Mouse (Mus musculus) kidney, embryonic 15.5 days (tissue): ENCODE data around the gene Irf2bp2. TPM values are rescaled to one million over a fixed set of nuclear protein-coding genes. Genes with fewer than 3 reads are reported as not detected.

Source experiments
- ATAC-seq: fragments of 200-750 bp; cut with Nextera tagmentation; replicated peaks from 2 replicates; pipeline ENCODE4 v1.8.0; 2017; ENCODE audit warnings: moderate TSS enrichment; ENCODE audit not compliant: low FRiP score
- H3K27ac ChIP-seq: fragments of 300-500 bp; sonication (generic); 2 replicates; pipeline ENCODE4 v1.5.1; 2015; ENCODE audit warnings: mild to moderate bottlenecking, inconsistent platforms
- H3K27me3 ChIP-seq: fragments of 300-500 bp; sonication (generic); 2 replicates; pipeline ENCODE4 v1.6.1; 2015; ENCODE audit warnings: inconsistent platforms
- H3K36me3 ChIP-seq: fragments of 300-500 bp; sonication (generic); 2 replicates; pipeline ENCODE4 v1.6.1; 2015; ENCODE audit warnings: inconsistent platforms
- H3K4me1 ChIP-seq: fragments of 300-500 bp; sonication (generic); 2 replicates; pipeline ENCODE4 v1.6.1; 2015; ENCODE audit warnings: inconsistent platforms
- H3K4me2 ChIP-seq: fragments of 300-500 bp; sonication (generic); 2 replicates; pipeline ENCODE4 v1.6.1; 2015; ENCODE audit warnings: moderate library complexity, mild to moderate bottlenecking, inconsistent platforms
- H3K4me3 ChIP-seq: fragments of 300-500 bp; sonication (generic); replicated peaks from 2 replicates; pipeline ENCODE4 v1.5.1; 2015; ENCODE audit warnings: mild to moderate bottlenecking, inconsistent platforms
- H3K9ac ChIP-seq: fragments of 300-500 bp; sonication (generic); 2 replicates; pipeline ENCODE4 v1.6.1; 2015; ENCODE audit warnings: mild to moderate bottlenecking, inconsistent platforms
- H3K9me3 ChIP-seq: fragments of 300-500 bp; sonication (generic); replicated peaks from 2 replicates; pipeline ENCODE4 v1.6.1; 2016; ENCODE audit warnings: inconsistent platforms
- WGBS: fragments of 180-500 bp; shearing (Covaris S2); methylation state at CpG from one replicate; pipeline ENCODE4 v1.1.7; 2015; ENCODE audit warnings: mixed read lengths; 5-methylcytosine and 5-hydroxymethylcytosine counted together
- polyA plus RNA-seq: library from polyadenylated mRNA; unstranded; fragments of >200 nt; fragmentation: Nextera tagmentation; extraction: Ambion mirVana; gene quantifications from 2 replicates; pipeline ENCODE4 v1.2.1, GENCODE M21; 2015

Irf2bp2 gene
- polyA plus RNA-seq, 1 experiment from 2014 or later: 13.3 TPM

DNA sequence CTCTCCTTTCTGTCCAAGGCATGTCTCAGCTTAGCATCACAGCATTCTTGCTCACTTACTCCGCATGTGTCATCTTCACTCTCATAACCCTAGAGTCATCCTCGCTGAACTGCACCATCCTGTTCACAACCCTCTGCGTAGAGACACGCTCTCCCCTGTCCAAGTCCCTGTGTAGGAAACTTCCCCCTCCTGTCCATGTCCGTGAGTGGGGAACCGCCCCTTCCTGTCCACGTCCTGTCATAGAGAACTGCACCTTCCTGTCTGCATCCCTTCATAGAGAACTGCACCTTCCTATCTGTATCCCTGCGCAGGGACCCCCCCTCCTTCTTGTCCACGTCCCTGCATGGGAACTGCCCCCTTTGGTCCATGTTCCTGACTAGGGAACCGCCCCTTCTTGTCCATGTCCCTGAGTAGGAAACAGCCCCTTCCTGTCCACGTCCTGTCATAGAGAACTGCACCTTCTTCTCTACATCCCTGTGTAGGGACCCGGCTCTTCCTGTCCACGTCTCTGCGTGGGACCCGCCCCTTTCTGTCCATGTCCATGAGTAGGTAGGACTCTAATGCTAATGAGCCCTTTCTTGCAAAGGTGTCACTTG, 22.6 kb downstream of the Irf2bp2 start:
- no peaks in the 10 kb centered on the region for H3K9me3 ChIP-seq
- H3K36me3 ChIP-seq: no peaks in the 10 kb centered on the region
- H3K4me1 ChIP-seq: peaks cover 24% of the 10 kb centered on the region
- no peak for ATAC-seq
- H3K27me3 ChIP-seq: no peaks in the 10 kb centered on the region
- H3K27ac ChIP-seq: no peak overlapping the region
- no peak overlapping the region for H3K4me3 ChIP-seq
- no peak overlapping the region for H3K9ac ChIP-seq
- WGBS: 77% methylated on average over 15 of the region's 15 CpGs
- no peak overlapping the region for H3K4me2 ChIP-seq

DNA sequence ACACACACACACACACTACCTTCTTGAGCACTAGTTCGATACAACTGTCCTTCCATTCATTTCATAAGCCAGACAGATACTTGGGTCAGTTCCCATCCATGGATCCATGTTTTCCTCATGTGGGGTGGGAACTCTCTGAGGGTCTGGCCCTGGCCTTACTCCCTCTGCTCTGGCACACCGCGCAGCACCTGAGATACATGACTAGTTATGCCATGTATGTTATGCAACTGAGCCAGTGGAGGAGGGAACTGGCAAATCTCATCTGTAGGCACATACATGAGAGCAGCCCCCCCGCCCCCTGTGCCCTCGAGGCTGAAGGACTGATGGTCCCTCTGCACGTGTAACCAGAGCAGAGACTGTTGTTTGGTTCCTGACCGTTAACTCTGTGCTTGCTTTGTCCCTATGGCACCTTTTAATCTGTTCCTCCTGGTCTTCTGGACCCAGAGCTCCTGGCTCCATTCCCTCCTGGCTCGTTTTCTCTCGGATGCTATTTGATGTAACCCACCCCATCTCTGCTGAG, 23.2 kb downstream of the Irf2bp2 start:
- peaks cover 30% of the 10 kb centered on the region for H3K4me1 ChIP-seq
- H3K27ac ChIP-seq: no peak overlapping the region
- H3K4me3 ChIP-seq: no peak overlapping the region
- H3K4me2 ChIP-seq: no peak overlapping the region
- no peak for ATAC-seq
- no peaks in the 10 kb centered on the region for H3K9me3 ChIP-seq
- H3K27me3 ChIP-seq: no peaks in the 10 kb centered on the region
- WGBS: 54% methylated on average over 9 of the region's 9 CpGs
- no peaks in the 10 kb centered on the region for H3K36me3 ChIP-seq
- no peak overlapping the region for H3K9ac ChIP-seq

DNA sequence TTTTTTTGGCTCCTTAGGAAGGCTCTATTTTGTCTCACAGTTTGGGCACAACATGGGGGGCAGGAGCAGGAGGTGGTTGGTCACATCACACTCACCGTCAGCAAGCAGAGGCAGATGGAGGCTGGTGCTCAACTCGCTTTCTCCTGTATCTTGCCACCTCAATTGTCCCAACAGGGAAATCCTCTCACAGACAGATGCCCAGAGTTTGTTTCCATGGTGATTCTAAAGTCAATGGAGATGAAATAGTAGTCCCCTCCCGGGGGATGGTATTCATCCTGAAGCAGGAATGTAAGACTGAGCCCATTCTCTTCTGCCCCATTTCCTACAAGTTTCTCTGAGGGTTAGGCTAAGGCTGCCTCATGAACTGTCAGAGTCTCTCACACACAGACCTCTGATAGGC, 23.7 kb downstream of the Irf2bp2 start:
- ATAC-seq: no peak
- Histone ChIP-seq H3K4me2 (no peak overlapping the region), H3K4me1 (peaks cover 31% of the 10 kb centered on the region), H3K36me3 (no peaks in the 10 kb centered on the region), H3K4me3 (no peak overlapping the region), H3K9me3 (no peaks in the 10 kb centered on the region), H3K27me3 (no peaks in the 10 kb centered on the region), H3K27ac (no peak overlapping the region), H3K9ac (no peak overlapping the region)
- 80% methylated on average over 3 of the region's 3 CpGs for WGBS

DNA sequence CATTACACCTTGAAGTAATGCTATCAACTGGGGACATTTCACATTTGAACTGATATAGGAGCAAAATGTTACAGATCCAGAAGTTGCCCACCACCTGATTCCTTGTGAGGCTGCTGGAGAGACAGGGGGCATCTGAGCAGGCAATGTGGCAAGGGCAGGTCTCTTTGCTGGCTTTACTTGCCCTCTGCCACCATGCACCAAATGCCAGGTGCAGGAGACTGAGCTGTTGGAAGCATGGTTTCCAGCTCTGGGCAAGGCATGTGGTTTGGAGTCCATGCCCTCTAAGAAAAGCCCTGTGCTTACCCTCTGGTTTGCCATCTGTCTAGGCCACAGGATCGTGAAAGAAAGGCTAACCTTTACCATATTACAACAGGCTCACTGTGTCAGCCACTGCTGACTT, 24.1 kb downstream of the Irf2bp2 start:
- H3K27me3 ChIP-seq: no peaks in the 10 kb centered on the region
- no peak overlapping the region for H3K4me2 ChIP-seq
- H3K9me3 ChIP-seq: no peaks in the 10 kb centered on the region
- no peak overlapping the region for H3K27ac ChIP-seq
- no peak for ATAC-seq
- no peaks in the 10 kb centered on the region for H3K36me3 ChIP-seq
- no peak overlapping the region for H3K9ac ChIP-seq
- WGBS: 90% methylated on average over 1 of the region's 1 CpGs
- no peak overlapping the region for H3K4me3 ChIP-seq
- peaks cover 31% of the 10 kb centered on the region for H3K4me1 ChIP-seq

DNA sequence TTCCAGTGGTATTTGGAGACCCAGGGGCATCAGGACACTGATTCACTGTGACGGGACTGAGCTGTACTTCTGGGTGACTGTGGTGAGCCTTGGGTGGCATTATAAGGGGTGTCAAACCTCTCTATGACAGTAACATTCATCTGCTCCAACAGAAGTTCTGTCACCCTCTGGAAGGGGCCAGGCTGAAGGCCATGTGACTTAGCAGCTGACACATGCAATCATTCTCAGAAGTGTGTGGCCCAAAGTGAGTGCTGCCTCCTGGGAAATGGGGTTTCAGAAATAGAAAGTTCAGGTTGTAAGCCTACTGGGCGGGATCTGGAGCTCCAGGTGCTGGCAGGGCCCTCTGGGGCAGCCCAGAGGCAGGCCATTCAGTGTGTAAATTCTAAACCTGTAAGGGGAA, 26.1 kb downstream of the Irf2bp2 start:
- Histone ChIP-seq H3K4me3 (no peak overlapping the region), H3K4me1 (peaks cover 31% of the 10 kb centered on the region), H3K27me3 (no peaks in the 10 kb centered on the region), H3K4me2 (no peak overlapping the region), H3K9ac (no peak overlapping the region), H3K27ac (peak overlapping the region; percentile 89), H3K9me3 (no peaks in the 10 kb centered on the region), H3K36me3 (no peaks in the 10 kb centered on the region)
- WGBS: 52% methylated on average over 2 of the region's 2 CpGs
- ATAC-seq: no peak

DNA sequence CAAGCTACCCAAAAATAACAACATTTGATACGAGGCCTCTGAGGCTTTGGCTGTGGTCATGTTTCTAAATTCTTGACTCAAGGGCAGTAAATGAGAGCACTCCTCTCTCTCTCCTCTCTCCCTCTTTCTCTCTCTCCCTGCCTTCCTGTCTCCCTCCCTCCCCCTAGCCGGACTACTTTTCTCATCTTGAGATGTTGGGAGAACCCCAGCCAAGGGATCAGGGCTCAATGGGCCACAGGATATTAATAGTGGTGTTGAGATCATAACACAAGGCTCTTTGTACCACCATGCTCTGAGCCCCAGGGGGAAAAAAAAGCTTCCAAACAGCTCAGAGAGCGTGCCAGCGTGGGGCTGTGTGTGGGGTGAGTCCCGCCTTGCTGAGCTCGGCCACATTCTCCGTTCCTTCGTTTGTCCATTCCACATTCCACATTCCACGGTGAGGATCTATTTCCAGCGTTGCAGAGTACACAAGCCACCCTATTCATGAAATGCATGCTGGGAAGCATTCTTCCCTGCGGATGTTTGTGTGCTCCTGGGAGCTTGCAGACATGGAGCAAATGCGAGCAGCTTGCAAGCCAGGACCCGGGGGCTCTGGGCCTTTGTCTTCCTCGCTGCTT, 27.2 kb downstream of the Irf2bp2 start:
- no peak overlapping the region for H3K4me3 ChIP-seq
- H3K27ac ChIP-seq: peak overlapping the region; percentile 89
- no peaks in the 10 kb centered on the region for H3K27me3 ChIP-seq
- H3K9me3 ChIP-seq: no peaks in the 10 kb centered on the region
- H3K36me3 ChIP-seq: no peaks in the 10 kb centered on the region
- 5% methylated on average over 14 of the region's 14 CpGs for WGBS
- no peak overlapping the region for H3K9ac ChIP-seq
- ATAC-seq: peak; percentile 75
- H3K4me2 ChIP-seq: peak overlapping the region; percentile 32
- H3K4me1 ChIP-seq: peaks cover 31% of the 10 kb centered on the region

DNA sequence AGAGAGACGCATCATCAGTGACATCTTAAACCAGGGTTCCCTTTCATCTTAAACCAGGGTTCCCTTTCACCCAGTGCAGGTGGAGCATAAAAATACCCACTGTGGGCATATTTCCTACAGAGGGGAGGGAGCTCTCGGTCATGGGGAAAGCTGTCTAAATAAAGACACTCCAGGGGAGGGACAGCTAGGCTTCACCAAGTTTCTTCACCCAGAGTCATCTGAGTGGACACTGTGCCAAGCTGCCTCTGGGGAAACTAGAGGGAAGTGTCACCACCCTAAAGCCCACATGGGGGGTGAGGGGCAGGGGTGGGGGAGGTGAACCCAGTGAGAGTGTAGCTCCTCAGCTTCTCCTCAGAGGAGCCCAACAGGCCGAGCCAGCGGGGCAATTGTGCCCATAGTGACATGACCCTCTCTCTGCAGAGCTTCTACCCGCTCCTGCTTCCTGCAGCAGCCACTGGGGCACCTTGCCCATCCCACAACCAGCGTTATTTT, 27.8 kb downstream of the Irf2bp2 start:
- peak; percentile 27 for ATAC-seq

DNA sequence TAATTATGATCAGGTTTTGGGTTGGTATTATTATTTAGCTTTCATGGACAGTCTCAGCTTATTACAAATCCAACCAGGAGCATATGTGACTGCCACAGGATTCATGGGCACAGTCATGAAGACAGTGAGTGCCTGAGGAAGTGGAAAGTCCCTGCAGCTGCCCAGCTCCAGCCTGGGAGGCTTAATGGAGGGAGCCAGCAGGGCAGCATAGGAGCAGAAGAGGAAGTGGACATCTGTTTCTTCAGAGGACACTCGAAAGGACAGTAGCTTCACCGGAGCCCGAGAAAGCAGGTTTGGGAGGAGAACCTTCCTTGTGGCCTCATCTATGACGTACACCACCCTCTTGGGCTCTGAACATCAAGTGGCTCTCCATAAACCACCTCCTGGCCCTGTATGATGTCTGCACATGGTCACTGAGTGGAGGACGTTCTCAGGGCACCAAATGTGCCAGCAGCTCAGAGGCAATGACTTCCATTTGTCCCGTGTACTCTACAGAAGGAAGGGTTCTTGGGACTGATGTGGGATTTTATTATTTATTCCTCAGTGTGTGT, 28.5 kb downstream of the Irf2bp2 start:
- no peak overlapping the region for H3K4me2 ChIP-seq
- H3K9ac ChIP-seq: no peak overlapping the region
- no peaks in the 10 kb centered on the region for H3K27me3 ChIP-seq
- no peak overlapping the region for H3K4me3 ChIP-seq
- no peaks in the 10 kb centered on the region for H3K9me3 ChIP-seq
- WGBS: 74% methylated on average over 6 of the region's 6 CpGs
- H3K4me1 ChIP-seq: peaks cover 27% of the 10 kb centered on the region
- no peak for ATAC-seq
- H3K36me3 ChIP-seq: no peaks in the 10 kb centered on the region
- 0 out of 2 replicates have a peak overlapping the region, but pooled peaks have one; percentile 89 for H3K27ac ChIP-seq

More for the DNA sequence above, 27.8 kb downstream of the Irf2bp2 start:
- H3K9ac ChIP-seq: no peak overlapping the region
- peaks cover 27% of the 10 kb centered on the region for H3K4me1 ChIP-seq
- 34% methylated on average over 6 of the region's 6 CpGs for WGBS
- H3K27me3 ChIP-seq: no peaks in the 10 kb centered on the region
- H3K9me3 ChIP-seq: no peaks in the 10 kb centered on the region
- H3K27ac ChIP-seq: peak overlapping the region; percentile 89
- H3K4me3 ChIP-seq: no peak overlapping the region
- 0 out of 2 replicates have a peak overlapping the region, but pooled peaks have one; percentile 32 for H3K4me2 ChIP-seq
- H3K36me3 ChIP-seq: no peaks in the 10 kb centered on the region

DNA sequence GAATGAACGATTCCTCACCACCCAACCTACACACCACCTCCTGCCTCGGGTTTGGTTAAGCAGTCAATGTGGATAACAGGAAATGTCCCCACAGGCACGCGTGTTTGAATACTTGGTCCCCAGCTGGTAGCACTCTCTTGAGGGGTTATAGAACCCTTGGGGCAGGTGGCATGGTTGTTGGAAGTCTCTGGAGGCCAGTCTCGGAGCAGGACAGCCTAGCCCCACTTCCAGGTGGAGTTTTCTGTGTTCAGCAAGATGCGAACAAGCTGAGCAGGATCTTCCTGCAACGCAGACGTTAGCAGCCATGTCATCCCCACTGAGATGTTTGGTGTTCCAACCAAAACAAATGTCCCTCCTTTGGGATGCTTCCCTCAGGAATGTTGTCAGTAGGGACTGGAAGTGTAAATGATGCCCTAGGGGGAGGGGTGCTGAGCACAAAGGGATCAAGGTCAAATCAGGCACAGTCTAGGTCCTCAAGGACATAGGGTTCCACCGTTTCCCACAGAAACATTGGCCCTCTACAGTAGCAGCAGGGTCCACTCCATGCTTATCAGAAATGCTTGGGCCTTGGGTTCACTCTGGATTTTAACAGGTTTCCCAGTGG, 29.1 kb downstream of the Irf2bp2 start:
- no peak overlapping the region for H3K9ac ChIP-seq
- 78% methylated on average over 9 of the region's 9 CpGs for WGBS
- no peak overlapping the region for H3K27ac ChIP-seq
- H3K9me3 ChIP-seq: no peaks in the 10 kb centered on the region
- H3K27me3 ChIP-seq: no peaks in the 10 kb centered on the region
- peaks cover 27% of the 10 kb centered on the region for H3K4me1 ChIP-seq
- H3K4me2 ChIP-seq: no peak overlapping the region
- no peaks in the 10 kb centered on the region for H3K36me3 ChIP-seq
- no peak for ATAC-seq
- no peak overlapping the region for H3K4me3 ChIP-seq

DNA sequence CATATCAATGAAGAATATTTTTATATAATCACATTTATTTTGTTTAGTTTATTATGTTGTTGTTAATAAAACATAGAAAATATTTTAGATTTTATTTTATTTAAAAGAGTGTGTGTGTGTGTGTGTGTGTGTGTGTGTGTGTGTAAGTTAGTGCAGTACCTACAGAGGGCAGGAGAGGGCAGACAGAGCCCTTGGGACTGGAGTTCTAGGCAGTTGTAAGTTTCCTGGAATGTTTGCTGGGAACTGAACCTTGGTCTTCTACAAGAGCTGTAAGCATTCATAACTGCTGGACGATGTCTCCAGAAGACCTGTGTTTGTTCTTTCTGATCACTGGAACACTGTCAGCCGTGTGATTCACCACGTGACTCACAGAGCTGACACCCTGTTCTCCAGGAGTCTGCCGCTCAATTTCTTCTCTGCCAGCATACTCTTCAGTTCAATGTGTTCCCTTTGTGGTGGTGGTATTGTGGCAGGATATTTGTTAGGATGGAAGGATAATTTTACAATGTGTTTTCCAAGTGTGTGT, 32.4 kb downstream of the Irf2bp2 start:
- no peak for ATAC-seq
- Histone ChIP-seq H3K27ac (no peak overlapping the region), H3K9me3 (no peaks in the 10 kb centered on the region), H3K27me3 (no peaks in the 10 kb centered on the region), H3K36me3 (no peaks in the 10 kb centered on the region), H3K9ac (no peak overlapping the region), H3K4me3 (no peak overlapping the region), H3K4me2 (no peak overlapping the region), H3K4me1 (peaks cover 14% of the 10 kb centered on the region)
- 94% methylated on average over 4 of the region's 4 CpGs for WGBS

DNA sequence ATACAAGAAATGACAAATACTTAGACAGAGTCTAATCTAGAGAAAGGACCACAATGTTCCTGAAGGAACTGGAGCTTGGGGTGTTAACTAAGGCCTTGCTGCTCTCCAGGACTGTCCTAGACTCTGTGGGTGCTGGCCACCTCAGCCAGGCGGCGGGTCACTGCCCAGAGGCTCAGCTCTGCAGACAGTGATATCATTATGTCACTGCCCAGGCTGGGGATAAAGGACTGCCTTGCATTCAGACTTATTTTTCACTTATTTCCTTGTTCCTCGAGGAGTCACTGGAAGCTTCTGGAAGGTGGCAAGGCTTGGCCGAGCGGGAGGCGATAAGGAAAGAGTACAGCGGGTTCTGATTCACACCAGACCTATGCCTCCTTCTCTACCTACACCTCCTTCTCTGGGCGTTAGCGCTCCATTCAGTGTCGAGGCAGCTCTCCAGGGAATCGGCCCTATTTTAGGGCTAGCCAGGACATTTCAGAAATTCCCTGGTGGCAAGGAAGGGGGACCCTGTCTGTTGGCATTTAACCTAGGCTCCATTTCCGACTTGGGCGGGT, 35.3 kb downstream of the Irf2bp2 start:
- Histone ChIP-seq H3K27ac (no peak overlapping the region), H3K9me3 (no peaks in the 10 kb centered on the region), H3K4me3 (no peak overlapping the region), H3K36me3 (no peaks in the 10 kb centered on the region), H3K4me2 (no peak overlapping the region), H3K27me3 (no peaks in the 10 kb centered on the region), H3K9ac (no peak overlapping the region), H3K4me1 (peaks cover 5% of the 10 kb centered on the region; the same call in 1 of the 2 replicates)
- no peak for ATAC-seq
- 88% methylated on average over 13 of the region's 13 CpGs for WGBS
